Mouse (Mus musculus) heart, adult 2 months (tissue): Measurements from ENCODE around the gene Otogl.

ENCODE experiments used
- EP300 ChIP-seq: fragments of 200-500 bp; IDR thresholded peaks from 2 replicates; pipeline ENCODE4 v1.6.1; 2011; ENCODE audit warnings: low read depth, low read length, control low read depth; ENCODE audit not compliant: insufficient read depth
- POLR2A ChIP-seq: fragments of 200-500 bp; IDR thresholded peaks from 2 replicates; pipeline ENCODE4 v1.6.1; 2011; ENCODE audit warnings: mild to moderate bottlenecking, low read depth, low read length, control low read depth; ENCODE audit not compliant: insufficient read depth

- TF ChIP-seq POLR2A (no peak), EP300 (no peak)
Measured at GRCm38 (mm10) chr10:107810649-107811398, 101.1 kb downstream of the Otogl start.
